Mouse (Mus musculus) monocyte, adult 2 months (primary cell): ENCODE measurements around the gene Wipf1.

ENCODE experiments used
- DNase-seq, 2 experiments: peaks; one replicate each; pipeline ENCODE4 v3.0.0; 2022; ENCODE audit warnings: low spot score in 2 of 2, low read depth in 1 of 2

Wipf1 gene

GRCm38 (mm10) chr2:73545556-73545955 lies 16.0 kb upstream of the Wipf1 start:
- DNase-seq: no peak

GRCm38 (mm10) chr2:73540450-73541162 lies 11.1 kb upstream of the Wipf1 start:
- peak; percentile 16 to 24 for DNase-seq

GRCm38 (mm10) chr2:73539697-73540096 lies 10.2 kb upstream of the Wipf1 start:
- no peak for DNase-seq

- no peak for DNase-seq
These were observed 9.6 kb upstream of the Wipf1 start for GRCm38 (mm10) chr2:73539141-73539540.

- DNase-seq: no peak
These were observed 9.1 kb upstream of the Wipf1 start for GRCm38 (mm10) chr2:73538590-73538989.

- no peak for DNase-seq
These were observed 6.7 kb upstream of the Wipf1 start for GRCm38 (mm10) chr2:73536091-73536783.

GRCm38 (mm10) chr2:73534720-73535119 lies 5.2 kb upstream of the Wipf1 start:
- no peak for DNase-seq

GRCm38 (mm10) chr2:73530487-73530886 lies 953 bp upstream of the Wipf1 start:
- DNase-seq: no peak

GRCm38 (mm10) chr2:73528516-73529355 lies 798 bp downstream of the Wipf1 start:
- DNase-seq: no peak

GRCm38 (mm10) chr2:73527956-73528355 lies 1.6 kb downstream of the Wipf1 start:
- no peak for DNase-seq

GRCm38 (mm10) chr2:73526691-73527090 lies 2.8 kb downstream of the Wipf1 start:
- DNase-seq: peak; percentile 49 to 57

- no peak for DNase-seq
These were observed 6.6 kb downstream of the Wipf1 start for GRCm38 (mm10) chr2:73522891-73523290.

GRCm38 (mm10) chr2:73522336-73522735 lies 7.2 kb downstream of the Wipf1 start:
- DNase-seq: no peak

GRCm38 (mm10) chr2:73521737-73522136 lies 7.8 kb downstream of the Wipf1 start:
- DNase-seq: no peak

- DNase-seq: no peak
These were observed 10.6 kb downstream of the Wipf1 start for GRCm38 (mm10) chr2:73518966-73519365.

GRCm38 (mm10) chr2:73518311-73518710 lies 11.2 kb downstream of the Wipf1 start:
- DNase-seq: no peak

- DNase-seq: no peak
These were observed 15.4 kb downstream of the Wipf1 start for GRCm38 (mm10) chr2:73514178-73514577.

- peak in 1 of 2 experiments; percentile 35 for DNase-seq
These were observed 16.3 kb downstream of the Wipf1 start for GRCm38 (mm10) chr2:73513204-73513749.

- DNase-seq: peak in 1 of 2 experiments; percentile 44
These were observed 17.5 kb downstream of the Wipf1 start for GRCm38 (mm10) chr2:73512044-73512443.

GRCm38 (mm10) chr2:73510731-73511360 lies 18.7 kb downstream of the Wipf1 start:
- DNase-seq: no peak

GRCm38 (mm10) chr2:73510025-73510288 lies 19.6 kb downstream of the Wipf1 start:
- no peak for DNase-seq
